Mouse (Mus musculus) liver, postnatal 0 days (tissue): ENCODE results near the gene Abr.

Source experiments
- CTCF ChIP-seq: sonication (generic); IDR thresholded peaks from 2 replicates; pipeline ENCODE4 v1.5.1; 2016; ENCODE audit warnings: antibody characterized with exemption, low read depth
- EP300 ChIP-seq: IDR thresholded peaks from 2 replicates; pipeline ENCODE4 v1.6.1; 2016; ENCODE audit warnings: antibody characterized with exemption, low read depth, mild to moderate bottlenecking

DNA sequence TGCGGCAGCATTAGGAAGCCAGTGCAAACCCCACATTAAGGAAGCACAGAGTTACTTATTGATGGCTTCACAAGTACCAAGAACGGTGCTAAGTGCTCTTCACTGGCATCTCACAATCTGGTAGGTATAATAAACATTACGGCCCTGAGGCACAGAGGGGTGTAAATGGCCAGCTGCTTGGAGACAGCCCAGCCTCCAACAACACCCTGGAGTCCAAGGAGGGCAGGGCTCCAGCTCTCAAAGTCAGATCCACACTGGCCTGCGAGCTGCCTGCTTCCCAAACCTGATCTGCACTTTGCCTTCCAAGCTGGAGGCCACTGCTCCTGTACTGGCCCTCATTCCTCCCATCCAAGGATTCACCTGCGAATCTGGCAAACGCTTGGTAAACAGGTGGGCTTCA is 132.7 kb downstream of the Abr start:
- TF ChIP-seq EP300 = no peak
- no peak for TF ChIP-seq CTCF
